Mouse (Mus musculus) adipocyte (in vitro differentiated cells): ENCODE results near the gene Gna15.

ENCODE experiments used
- DNase-seq: peaks from one replicate; pipeline ENCODE4 v3.0.0-alpha.2; 2016; ENCODE audit warnings: low spot score

Gna15 gene

GRCm38 (mm10) chr10:81495151-81495550, 28.9 kb downstream of the Gna15 start:
- DNase-seq: no peak

DNA sequence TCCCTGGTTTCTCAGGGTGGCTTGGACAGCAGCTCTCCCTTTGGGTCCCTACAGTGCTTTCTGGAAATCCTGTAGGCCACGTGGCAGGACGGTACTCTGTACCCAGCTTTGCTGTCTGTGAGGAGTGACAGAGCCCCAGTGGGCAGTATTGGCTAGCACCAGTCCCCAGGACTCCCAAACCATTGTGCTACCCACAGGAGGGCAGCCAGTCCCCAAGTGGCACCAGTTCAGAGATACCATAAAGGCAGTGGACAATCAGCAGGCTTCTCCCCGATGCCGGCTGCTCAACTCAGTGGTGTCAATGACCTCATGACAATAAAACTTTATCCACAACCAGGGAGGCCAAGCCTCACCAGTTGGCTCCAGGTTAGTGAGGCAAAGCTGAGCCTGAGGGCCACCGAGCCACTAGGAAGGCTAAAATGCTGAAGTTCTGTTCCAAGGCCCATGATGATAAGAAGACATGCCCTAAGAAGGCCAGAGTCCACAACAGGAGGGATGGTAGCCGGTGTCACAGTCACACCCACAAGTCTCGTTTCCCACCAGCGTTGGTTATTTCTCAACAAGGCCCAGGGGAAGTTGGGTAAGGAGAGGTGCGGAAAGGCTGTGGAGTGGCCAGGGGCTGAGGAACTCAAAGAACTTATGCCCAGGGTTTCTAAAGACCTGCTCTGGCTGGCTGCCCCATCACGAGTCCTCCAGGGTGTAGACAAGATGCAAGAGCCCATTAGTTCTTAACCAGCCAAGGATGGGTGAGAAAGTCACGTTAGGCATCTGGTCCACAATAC, 29.6 kb downstream of the Gna15 start:
- DNase-seq: no peak

GRCm38 (mm10) chr10:81493601-81494220, 30.3 kb downstream of the Gna15 start:
- DNase-seq: no peak

DNA sequence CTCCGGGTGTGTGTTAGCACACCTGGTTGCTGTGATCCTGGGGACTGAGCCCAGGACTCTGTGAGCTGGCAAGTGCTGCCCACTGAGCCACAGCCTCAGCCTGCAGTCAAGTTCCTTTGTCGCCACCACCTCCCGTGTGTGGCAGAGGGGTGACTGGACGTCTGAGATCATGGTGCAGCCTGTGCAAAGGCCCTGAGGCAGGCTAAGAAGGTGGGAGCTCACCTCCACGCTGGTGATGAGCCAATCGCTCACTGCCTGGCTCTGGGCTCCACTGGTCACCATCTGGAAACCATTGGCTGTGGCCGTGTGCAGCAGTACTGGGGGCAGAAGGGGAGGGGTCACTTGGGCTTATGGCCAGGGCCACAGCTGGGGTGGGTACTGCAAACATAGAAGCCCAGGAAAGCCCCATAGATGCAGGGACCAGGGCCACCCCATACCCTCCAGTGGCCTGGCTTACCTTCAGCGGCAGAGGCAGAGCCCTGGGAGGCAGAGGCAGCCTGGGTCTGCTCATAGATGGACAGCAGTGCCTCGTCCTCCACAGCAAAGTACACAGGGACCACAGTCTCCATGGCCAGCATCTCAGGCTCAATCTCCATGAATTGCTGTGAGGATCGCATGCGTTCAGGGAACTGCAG, 31.3 kb downstream of the Gna15 start:
- DNase-seq: no peak

- no peak for DNase-seq
Observed at GRCm38 (mm10) chr10:81491018-81491417, 33.0 kb downstream of the Gna15 start.

DNA sequence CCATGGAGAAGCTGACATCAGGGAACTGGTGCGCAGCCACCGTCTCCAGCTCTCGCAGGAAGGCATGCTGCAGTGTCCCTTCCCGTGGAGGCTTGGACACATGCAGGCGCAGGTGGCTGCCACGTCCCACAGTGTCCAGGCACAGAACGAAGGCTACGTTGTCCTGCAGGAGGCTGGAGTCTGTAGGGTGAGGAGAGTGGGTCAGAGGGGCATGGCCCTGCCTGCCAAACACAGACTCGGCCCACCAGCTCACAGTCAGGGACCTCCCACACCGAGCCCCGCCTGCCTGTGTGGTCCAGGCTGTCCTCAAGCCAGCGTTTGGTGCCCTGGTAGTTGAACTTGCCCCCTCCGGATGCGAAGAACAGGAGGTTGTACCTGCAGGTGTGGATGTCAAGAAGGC, 34.1 kb downstream of the Gna15 start:
- no peak for DNase-seq

DNA sequence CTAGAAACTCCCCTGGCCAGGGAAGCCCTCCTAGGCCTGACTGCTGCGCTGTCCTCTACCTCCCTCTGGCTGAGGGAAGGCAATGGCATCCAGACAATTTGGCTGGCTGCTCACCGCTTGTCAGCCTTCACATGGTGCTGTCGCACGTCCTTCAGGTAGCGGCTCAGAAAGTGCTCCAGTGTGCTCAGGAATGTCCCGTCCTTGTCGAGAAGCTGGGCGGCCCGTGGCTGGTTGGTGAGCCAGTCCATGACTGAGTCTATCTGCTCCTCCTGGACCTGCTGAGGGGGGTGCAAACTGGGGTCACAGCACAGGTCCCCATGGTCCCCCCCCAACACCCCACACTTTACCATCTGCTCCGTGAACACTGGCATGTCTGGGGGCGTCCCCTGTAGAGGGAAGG, 35.9 kb downstream of the Gna15 start:
- DNase-seq: no peak

DNA sequence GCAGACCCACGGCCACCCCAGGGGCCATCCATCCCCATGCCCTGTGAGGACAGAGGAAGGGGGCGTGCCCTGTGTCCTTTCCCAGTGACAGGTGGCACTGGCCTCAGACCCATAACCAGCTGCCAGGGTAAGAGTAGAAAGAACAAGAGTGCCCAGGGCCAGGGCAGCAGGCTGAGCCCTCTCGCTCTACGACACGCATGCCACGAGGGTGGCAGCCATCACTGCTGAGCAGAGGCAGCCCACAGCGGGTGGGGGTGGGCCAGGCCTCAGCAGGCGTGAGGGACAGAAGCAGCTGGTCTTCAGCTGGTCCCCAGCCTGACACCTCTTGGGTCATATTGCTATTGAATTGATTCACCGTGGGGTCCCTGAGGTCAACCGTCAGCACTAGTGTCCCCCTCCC, 37.5 kb downstream of the Gna15 start:
- no peak for DNase-seq

DNA sequence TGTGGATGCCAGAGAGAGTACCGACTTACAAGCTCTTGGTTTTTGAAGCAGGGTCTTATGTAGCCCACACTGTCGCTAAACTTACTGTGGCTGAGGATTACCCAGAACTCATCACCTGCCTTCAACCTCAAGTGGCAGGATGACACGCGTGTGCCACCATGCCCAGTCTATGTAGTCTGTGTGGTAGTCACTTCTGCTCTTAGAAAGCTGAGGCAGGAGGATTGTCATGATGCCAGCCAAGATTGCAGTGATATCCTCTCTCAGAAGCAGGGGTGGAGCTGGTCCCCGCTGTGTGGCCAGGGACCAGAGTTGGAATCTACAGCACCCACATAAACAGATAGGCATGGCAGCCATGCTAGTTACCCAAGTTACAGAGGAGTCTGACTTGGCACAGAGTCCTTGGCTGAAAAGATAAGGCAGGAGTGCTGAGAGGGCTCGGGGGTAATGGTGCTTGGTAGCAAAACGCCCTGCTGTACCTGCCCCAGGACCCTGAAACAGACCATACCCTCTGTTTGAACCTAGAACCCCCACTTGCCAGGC, 38.5 kb downstream of the Gna15 start:
- DNase-seq: no peak

- no peak for DNase-seq
Observed at GRCm38 (mm10) chr10:81485060-81485449, 39.0 kb downstream of the Gna15 start.

GRCm38 (mm10) chr10:81484441-81485059, 39.5 kb downstream of the Gna15 start:
- DNase-seq: no peak

DNA sequence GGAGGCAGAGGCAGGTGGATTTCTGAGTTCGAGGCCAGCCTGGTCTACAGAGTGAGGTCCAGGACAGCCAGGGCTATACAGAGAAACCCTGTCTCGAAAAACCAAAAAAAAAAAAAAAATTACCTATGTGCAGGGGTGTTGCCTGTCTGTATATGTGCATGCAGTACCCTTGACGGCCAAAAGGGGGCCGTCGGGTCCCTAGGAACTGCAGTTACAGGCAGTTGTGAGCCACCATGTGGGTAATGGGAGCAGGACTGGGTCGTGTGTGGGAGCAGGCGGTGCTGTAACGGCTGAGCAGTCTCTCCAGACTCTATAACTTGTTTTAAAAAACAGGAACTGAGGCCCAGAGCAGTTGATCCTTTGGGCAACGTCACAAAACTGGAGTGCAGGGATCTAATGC, 40.0 kb downstream of the Gna15 start:
- no peak for DNase-seq

DNA sequence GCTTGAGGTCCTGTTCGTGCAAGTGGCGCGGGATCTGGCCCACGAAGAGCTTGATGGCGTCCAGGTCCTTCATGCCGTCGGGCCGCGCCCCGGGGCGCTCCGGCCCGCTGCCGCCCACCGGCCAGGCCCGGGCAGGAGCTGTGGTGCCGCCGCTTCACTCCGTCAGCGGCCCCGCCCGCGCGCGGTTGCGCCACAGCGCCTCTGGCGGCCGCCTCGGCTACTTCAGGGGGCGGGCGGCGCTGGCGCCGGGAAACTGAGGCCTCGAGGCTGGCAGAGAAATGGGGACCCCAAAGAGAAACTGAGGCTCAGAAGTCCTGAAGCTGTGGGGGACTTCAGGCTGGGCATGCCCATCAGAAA, 41.5 kb downstream of the Gna15 start, which contains the start of gene Celf5:
TSS of gene Celf5 (minus strand) at position 177 of the 357 bp plus-strand sequence.
- no peak for DNase-seq

DNA sequence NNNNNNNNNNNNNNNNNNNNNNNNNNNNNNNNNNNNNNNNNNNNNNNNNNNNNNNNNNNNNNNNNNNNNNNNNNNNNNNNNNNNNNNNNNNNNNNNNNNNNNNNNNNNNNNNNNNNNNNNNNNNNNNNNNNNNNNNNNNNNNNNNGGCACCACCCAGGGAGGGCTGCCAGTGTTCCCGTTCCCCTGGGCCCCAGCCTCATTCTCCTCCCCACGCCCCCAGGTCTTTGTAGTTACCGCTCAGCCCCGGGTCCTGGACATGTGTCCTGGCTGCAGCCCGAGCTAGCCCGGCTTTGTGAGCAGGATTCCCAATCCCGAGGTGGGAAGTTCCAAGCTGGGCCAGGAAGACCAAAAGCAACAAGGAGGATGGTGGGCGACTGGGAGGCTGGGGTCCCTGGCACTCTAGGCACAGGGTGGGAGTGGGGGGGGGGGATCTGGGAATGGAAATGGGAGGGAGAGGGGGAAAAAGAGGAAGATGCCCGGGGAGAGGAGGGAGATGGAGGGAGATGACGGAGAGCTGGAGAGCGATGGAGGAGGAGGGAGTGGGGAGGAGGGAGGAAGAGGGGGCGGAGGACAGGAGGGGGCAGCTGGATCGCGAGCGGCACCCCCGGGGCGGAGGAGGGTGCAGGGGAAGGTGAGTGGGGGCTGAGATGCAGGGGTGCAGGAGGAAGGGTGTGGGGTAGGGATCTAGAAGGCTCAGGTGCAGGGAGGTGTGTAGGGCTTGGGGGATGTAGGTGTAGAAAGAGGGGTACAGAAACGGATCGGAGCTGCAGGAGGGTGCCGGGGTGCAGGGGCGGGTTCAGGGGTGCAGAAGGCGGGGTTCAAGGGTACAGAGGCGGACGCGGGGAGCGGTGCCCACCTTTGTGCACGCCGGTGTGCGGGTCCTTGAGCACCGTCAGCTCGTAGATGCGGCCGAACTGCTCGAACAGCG, 42.2 kb downstream of the Gna15 start:
- no peak for DNase-seq

DNA sequence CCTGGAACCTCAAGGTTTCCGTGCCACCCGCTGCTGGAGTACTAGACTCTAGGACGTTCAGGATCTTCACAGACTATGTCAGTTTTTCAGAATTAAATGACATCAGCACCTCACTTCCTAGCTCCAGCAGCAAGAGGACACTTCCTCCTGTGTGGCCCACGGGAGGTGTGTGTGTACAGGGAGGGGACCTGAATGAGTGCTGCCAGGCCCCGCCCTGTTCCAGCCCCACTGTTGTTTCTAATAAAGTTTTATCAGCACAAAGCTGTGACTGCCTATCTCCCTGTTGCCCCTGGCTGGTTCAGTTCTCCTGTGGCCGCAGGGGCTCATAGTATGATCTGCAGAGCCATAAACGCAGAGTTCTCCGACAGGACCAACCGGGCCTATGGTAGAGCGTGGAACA, 49.6 kb downstream of the Gna15 start:
- no peak for DNase-seq

DNA sequence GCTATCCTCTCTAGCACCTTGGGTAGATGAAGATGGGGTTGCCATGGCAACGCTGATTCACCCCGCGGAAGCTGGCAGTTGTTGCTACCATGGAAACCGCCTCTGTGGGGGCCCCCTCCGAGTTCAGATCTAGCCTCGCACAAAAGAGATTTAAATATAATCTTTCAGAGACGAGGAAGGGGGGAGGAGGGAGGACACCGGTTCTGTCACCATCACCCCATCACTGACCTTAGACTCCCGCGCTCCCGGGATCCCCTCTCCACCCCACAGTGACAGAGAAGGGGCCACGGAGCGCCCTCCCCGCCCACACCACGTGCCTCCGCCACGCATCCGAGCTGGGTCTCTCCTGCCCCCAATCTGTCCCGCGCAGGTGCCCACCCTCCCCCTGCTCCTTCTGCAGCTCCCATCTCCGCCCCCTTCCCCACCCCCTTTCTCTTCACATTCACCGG, 51.0 kb downstream of the Gna15 start:
- no peak for DNase-seq

GRCm38 (mm10) chr10:81472403-81473002, 51.5 kb downstream of the Gna15 start:
- DNase-seq: no peak

DNA sequence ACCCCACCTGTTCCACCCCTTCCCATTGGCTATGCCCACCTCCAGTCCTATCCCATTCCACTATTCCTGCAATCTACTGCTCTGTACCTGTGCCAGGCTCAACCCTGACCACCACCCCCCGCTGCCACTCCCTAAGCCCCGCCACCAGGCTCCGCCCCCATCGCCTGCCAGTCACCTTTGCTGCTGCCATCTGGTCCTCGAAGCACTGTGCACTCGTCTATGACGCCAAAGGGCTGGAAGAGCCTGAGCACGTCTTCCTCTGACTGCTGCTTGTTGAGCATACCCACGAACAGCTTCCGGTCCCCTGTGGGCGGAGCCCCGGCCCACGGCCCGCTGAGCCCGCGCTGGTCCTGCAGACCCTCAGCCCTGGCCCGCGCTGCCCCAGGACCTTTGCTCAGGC, 53.6 kb downstream of the Gna15 start:
- no peak for DNase-seq

GRCm38 (mm10) chr10:81469253-81469652, 54.8 kb downstream of the Gna15 start:
- no peak for DNase-seq

GRCm38 (mm10) chr10:81467670-81468235, 56.3 kb downstream of the Gna15 start:
- DNase-seq: no peak

DNA sequence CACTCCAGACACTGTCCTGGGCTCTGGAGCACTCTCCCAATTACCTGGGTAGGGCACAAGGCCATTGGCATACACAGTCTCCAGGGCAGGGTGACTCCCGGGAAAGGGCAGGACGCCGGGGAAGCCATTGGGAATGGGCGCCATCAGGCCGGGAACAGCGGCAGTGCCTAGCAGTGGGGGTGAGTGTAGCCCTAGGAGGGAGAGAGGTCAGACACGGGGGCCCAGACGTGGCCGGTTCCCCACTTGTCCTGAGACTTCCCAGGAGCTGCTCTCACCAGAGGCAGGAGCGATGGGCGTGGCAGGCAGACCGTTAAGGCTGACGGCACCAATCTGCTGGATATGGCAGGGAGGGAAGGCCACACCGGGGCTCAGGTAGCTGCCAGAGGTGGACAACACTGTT, 57.1 kb downstream of the Gna15 start:
- DNase-seq: no peak
